Mouse (Mus musculus) lung, adult 18-20 months (tissue): ENCODE measurements around the gene St8sia4.
A peak's percentile ranks its signal among the peaks of the same experiment; 100 is the strongest.
"Not testable (repeated sequence)": the region's sequence is repeated elsewhere in the genome, so short reads cannot be mapped to it uniquely, and the experiment has no call there.

Experiments used
- DNase-seq, 2 experiments: peaks; one replicate each; pipeline ENCODE4 v3.0.0; 2022; ENCODE audit warnings: mixed read lengths in 2 of 2

St8sia4 gene

DNA sequence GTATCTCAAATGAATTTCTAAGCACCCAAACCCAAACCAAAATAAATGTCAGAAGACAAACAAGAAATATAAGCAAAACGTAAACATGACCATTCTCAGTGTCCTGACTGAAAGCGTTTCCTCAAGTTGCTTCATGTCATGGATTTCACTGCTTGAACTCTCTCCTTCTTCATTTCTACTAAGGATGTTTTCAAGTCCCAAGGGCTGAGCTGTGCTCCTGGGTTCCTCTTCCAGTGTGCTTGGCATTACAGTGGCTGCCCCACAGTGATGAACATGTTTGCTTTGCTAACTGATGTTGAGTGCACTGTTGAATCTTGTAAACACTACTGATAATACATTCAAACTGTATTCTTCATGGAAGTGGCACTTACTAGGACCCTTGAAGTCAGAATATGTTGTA, 76.3 kb downstream of the St8sia4 start:
- DNase-seq: no peak

DNA sequence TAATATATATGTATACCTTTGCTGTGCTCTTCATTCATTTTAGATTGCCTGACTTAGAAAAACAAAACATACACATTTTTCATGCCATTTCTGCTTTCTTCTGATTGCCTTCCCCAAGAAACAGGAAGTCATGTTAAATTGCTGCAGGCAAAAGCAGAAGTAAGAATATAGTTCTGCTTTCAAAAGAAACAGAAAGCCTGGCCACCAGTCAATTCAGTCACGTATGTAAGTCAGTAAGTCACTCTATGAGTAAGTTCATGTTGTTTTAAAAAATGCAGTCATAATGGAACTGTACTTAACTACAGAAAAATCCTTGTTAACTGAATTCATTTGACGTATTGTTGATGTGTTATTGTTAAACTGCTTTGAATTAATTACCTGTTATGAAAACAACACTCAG, 77.3 kb downstream of the St8sia4 start:
- DNase-seq: peak; percentile 36 to 41

DNA sequence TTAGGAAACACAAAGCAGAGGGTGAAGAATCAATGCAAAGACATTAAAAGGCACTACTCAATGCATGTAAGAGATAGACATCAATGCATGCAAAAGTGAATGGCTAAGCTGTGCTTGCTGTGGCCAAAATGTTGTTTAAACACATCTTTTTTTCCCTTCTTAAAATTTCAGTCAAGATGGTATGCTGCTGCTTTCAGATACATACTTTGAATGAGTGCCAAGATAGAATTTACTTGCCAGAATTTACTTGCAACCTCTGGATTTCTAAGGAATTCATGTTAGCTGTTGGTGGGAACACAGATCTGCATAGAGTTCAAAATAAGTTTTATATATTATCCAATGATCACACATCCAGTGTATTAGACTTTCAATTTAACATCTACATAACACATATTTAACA, 77.9 kb downstream of the St8sia4 start:
- no peak for DNase-seq

DNA sequence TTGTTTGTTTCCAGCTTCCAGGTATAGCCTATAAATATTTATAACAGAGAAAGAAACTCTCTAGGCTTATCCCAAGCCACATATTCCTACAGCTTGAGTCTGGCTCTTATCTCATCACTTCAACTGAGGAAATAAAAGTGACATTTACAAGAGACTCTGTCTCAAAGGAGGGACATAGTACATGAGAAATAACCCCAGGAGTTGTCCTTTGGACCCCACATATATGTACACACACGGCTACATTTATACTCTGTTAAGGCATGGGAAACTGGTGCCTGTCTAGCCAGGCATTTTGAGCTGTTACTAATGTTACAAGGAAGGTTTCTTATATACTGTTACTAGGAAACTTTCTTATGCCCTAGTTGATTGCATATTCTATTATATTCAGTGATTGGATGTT, 84.1 kb downstream of the St8sia4 start:
- no peak for DNase-seq

DNA sequence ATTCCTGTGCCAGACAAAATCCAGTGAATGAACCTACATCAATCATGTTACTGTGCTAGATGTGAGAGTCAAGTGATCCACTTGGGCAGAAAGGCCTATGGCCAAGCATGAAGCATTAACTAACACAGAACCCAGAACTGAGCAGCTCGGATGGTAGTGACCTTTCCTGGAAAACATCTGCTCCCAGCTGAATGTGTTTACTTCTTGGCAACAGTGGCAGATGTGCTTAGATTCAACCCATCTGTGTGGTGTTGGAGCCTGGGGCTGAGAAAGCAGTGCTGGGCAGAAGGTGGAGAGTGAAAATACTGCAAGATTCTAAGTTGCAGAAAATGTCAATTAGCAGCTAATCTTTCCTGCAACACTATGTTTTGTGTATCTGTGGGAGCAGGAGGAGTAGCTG, 85.1 kb downstream of the St8sia4 start:
- DNase-seq: peak; percentile 8 to 45

DNA sequence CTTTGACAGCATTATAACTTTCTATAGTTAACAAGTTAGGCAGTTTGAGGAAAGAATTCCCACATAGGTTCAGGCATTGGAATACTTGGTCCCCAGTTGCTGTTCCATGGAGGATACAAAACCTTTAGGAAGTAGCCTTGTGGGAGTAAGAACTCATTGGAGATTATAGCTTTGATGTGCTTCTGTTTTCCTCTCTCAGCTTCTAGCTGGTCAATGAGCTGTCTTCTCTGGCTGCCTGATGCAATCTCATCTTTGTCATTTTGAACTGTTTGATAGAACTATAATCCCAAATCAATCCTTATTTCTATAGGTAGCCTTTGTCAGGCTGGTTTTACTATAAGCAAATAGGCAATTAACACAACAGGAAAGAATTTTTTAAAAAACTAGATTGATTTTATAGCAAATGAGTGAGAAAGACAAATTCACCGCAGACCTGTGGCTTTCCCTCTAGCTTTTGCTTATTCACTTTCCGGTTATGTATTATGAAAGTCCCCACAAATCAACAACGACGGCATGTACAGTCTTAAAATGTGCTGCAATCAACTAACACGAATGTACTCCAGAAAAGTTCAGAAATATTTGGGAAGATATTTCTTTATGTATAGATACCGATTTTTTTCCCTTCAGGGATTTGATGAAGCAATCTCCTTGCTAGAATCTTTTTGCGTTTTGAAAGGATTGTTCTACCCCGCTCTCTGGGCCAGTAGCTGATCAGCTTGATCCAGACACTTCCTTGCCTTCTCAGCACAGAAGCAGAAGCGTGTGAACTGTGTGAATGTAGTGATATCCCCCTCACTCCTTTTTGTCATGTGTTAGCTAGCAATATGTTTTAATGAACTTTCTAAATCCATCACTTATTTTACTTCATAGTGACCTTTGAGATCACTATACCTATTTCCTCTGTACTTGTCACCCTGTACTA, 94.5 kb downstream of the St8sia4 start:
- DNase-seq: no peak

DNA sequence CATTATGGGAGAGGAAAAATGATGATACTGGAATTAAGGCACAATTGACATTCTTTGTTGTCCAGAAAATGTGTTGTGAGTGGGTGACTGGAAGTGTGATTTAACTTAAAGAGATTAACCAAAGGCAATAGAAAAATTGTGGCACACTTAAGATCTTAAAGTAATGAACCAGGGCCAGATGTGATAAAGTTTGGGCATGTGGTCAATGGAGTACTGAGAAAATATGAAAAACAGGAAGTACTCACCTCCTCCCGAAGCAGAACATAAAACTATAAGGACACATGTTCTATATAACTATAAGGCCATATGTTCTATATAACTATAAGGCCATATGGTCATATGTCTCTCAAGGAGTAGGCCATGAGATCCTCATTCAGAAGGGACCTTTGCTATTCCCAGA, 96.3 kb downstream of the St8sia4 start:
- no peak for DNase-seq

DNA sequence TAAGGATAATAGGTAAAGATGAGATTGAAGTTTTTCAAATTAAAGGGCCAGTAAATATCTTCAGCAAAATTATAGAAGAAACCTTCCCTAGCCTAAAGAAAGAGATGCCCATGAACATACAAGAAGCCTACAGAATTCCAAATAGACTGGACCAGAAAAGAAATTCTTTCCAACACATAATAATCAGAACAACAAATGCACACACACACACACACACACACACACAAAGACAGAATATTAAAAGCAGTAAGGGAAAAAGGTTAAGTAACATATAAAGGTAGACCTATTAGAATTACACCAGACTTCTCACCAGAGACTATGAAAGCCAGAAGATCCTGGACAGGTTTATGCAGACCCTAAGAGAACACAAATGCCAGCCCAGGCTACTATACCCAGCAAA, 112.8 kb downstream of the St8sia4 start:
- not testable (repeated sequence) for DNase-seq

DNA sequence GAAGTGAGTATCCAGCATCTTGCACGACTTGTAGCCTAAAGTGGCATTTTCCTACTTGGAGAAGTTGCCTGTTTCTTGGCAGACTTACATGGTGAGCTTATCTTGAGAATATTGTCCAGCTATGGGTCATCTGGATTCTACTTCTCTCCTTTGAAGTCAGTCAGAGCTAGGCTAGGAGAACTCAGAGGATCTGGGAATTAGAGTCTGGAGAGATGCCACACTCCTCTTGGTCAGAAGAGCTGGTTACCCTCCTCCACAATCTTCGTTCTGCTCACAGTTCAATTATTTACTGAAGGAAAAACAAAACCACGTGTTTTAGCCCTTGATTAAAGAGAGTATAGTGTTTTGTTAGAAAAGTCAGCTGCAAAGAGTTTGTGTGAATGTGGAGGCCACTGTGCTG, 125.9 kb downstream of the St8sia4 start:
- no peak for DNase-seq
